In genomic region chr2:14774375-14774774, GRCm38 (mm10) we compare ENCODE assay signal across 17 mouse cellular contexts.
DNase-seq lines count a peak whose midpoint lies in the region; ATAC-seq and TF ChIP-seq lines count a peak whose summit lies in the region.
"Had no signal": no experiment of that assay in that cellular context is flagged by ENCODE, and none has a peak within 500 bp of the region (broad histone marks: within the 10 kb centered on the region; RNA-seq: fewer than 3 reads in every experiment).

No protein-coding gene starts in this region.

- no peak overlapping the region for H3K4me3 ChIP-seq in hindbrain, embryonic 14.5 days (replicated peaks; ENCODE audit: low read length)
- no peak overlapping the region for H3K4me3 ChIP-seq in hindbrain, embryonic 10.5 days
- H3K4me3 ChIP-seq in left cerebral cortex, adult 2 months, result no peak overlapping the region
- no peak overlapping the region for H3K4me3 ChIP-seq in midbrain, embryonic 15.5 days
- no peak overlapping the region for H3K4me3 ChIP-seq in midbrain, embryonic 16.5 days (ENCODE audit: low read depth, low read length)
- no peak overlapping the region for H3K4me3 ChIP-seq in intestine, embryonic 15.5 days (replicated peaks)
- H3K4me3 ChIP-seq: embryonic facial prominence, embryonic 10.5 days; heart, adult 2 months; heart, embryonic 15.5 days had no signal

- H3K9ac ChIP-seq in hindbrain, embryonic 14.5 days, result no peak overlapping the region
- no peak overlapping the region for H3K9ac ChIP-seq in midbrain, embryonic 15.5 days
- no peak overlapping the region for H3K9ac ChIP-seq in midbrain, embryonic 16.5 days (ENCODE audit: low read depth, low read length)
- no peak overlapping the region for H3K9ac ChIP-seq in intestine, embryonic 15.5 days
- H3K9ac ChIP-seq: heart, embryonic 15.5 days had no signal

- no peak for DNase-seq in hindbrain, embryonic 14.5 days (ENCODE audit: low spot score)
- DNase-seq in hindbrain, embryonic 10.5 days (ENCODE audit: low spot score), result no peak
- DNase-seq in left cerebral cortex, adult 2 months (ENCODE audit: extremely low spot score in 1 of 2, low spot score in 2 of 2), result no peak
- no peak for DNase-seq in left cerebral cortex, adult 8-10 months (ENCODE audit: low spot score in 2 of 2)
- DNase-seq in thymus, postnatal 10 days (ENCODE audit: low spot score in 2 of 2), result no peak
- DNase-seq: adrenal gland, adult 2 months; adrenal gland, postnatal 25 days; cerebellum, adult 18-20 months; gastrocnemius, postnatal 10 days; heart, adult 2 months; heart, postnatal 14 days had no signal

- no peak overlapping the region for H3K4me2 ChIP-seq in hindbrain, embryonic 14.5 days (replicated peaks)
- no peak overlapping the region for H3K4me2 ChIP-seq in midbrain, embryonic 15.5 days
- H3K4me2 ChIP-seq in midbrain, embryonic 16.5 days (ENCODE audit: low read length), result no peak overlapping the region
- H3K4me2 ChIP-seq in intestine, embryonic 15.5 days (replicated peaks), result no peak overlapping the region
- H3K4me2 ChIP-seq: heart, embryonic 11.5 days; heart, embryonic 15.5 days had no signal

- H3K27me3 ChIP-seq in hindbrain, embryonic 14.5 days (ENCODE audit: control insufficient read depth, insufficient read depth, low read length), result no peaks in the 10 kb centered on the region
- H3K27me3 ChIP-seq in hindbrain, embryonic 10.5 days (ENCODE audit: insufficient read depth, poor library complexity, severe bottlenecking), result no peaks in the 10 kb centered on the region
- H3K27me3 ChIP-seq in midbrain, embryonic 15.5 days (replicated peaks), result no peaks in the 10 kb centered on the region
- H3K27me3 ChIP-seq in midbrain, embryonic 16.5 days (ENCODE audit: control insufficient read depth, insufficient read depth, low read depth, low read length), result no peaks in the 10 kb centered on the region
- no peaks in the 10 kb centered on the region for H3K27me3 ChIP-seq in intestine, embryonic 15.5 days (replicated peaks)
- H3K27me3 ChIP-seq: heart, embryonic 15.5 days had no signal

- no peaks in the 10 kb centered on the region for H3K36me3 ChIP-seq in hindbrain, embryonic 14.5 days (replicated peaks; ENCODE audit: control insufficient read depth, insufficient read depth)
- H3K36me3 ChIP-seq in hindbrain, embryonic 10.5 days, result no peaks in the 10 kb centered on the region
- no peaks in the 10 kb centered on the region for H3K36me3 ChIP-seq in midbrain, embryonic 15.5 days (replicated peaks)
- no peaks in the 10 kb centered on the region for H3K36me3 ChIP-seq in midbrain, embryonic 16.5 days (ENCODE audit: control insufficient read depth, insufficient read depth, low read length)
- H3K36me3 ChIP-seq in intestine, embryonic 15.5 days, result no peaks in the 10 kb centered on the region
- H3K36me3 ChIP-seq: embryonic facial prominence, embryonic 10.5 days; heart, embryonic 15.5 days had no signal

- no peaks in the 10 kb centered on the region; the same call in 1 of the 2 replicates for H3K4me1 ChIP-seq in hindbrain, embryonic 14.5 days (replicated peaks; ENCODE audit: control insufficient read depth, insufficient read depth, low read length)
- H3K4me1 ChIP-seq in hindbrain, embryonic 10.5 days (replicated peaks), result no peaks in the 10 kb centered on the region
- H3K4me1 ChIP-seq in midbrain, embryonic 15.5 days, result peaks cover 8% of the 10 kb centered on the region; the same call in 1 of the 2 replicates
- H3K4me1 ChIP-seq in midbrain, embryonic 16.5 days (ENCODE audit: control insufficient read depth, insufficient read depth, low read length), result 0 out of 2 replicates have a peak, but pooled peaks cover 5% of the 10 kb centered on the region
- H3K4me1 ChIP-seq in intestine, embryonic 15.5 days (replicated peaks), result no peaks in the 10 kb centered on the region
- H3K4me1 ChIP-seq: embryonic facial prominence, embryonic 10.5 days; heart, embryonic 15.5 days had no signal

- WGBS in hindbrain, embryonic 14.5 days, result 56% methylated on average over 1 of the region's 1 CpGs
- 86% methylated on average over 1 of the region's 1 CpGs for WGBS in hindbrain, embryonic 10.5 days
- WGBS in midbrain, embryonic 15.5 days, result 32% methylated on average over 1 of the region's 1 CpGs
- WGBS in midbrain, embryonic 16.5 days, result 59% methylated on average over 1 of the region's 1 CpGs
- WGBS in intestine, embryonic 15.5 days, result 10% methylated on average over 1 of the region's 1 CpGs

- no peaks in the 10 kb centered on the region for H3K9me3 ChIP-seq in hindbrain, embryonic 14.5 days (ENCODE audit: control insufficient read depth, low read length)
- H3K9me3 ChIP-seq in hindbrain, embryonic 10.5 days, result no peaks in the 10 kb centered on the region
- no peaks in the 10 kb centered on the region for H3K9me3 ChIP-seq in midbrain, embryonic 15.5 days
- no peaks in the 10 kb centered on the region for H3K9me3 ChIP-seq in midbrain, embryonic 16.5 days (replicated peaks; ENCODE audit: control insufficient read depth, low read length, poor library complexity, severe bottlenecking)
- no peaks in the 10 kb centered on the region for H3K9me3 ChIP-seq in intestine, embryonic 15.5 days
- H3K9me3 ChIP-seq: embryonic facial prominence, embryonic 10.5 days; heart, embryonic 15.5 days had no signal

- no peak for ATAC-seq in hindbrain, embryonic 14.5 days (ENCODE audit: low FRiP score)
- peak; percentile 57 for ATAC-seq in midbrain, embryonic 15.5 days (replicated peaks)
- ATAC-seq in midbrain, embryonic 16.5 days, result peak; percentile 67
- no peak for ATAC-seq in intestine, embryonic 15.5 days

- peak overlapping the region; percentile 73 for H3K27ac ChIP-seq in hindbrain, embryonic 14.5 days
- H3K27ac ChIP-seq in hindbrain, embryonic 10.5 days, result no peak overlapping the region
- H3K27ac ChIP-seq in left cerebral cortex, adult 2 months, result peak overlapping the region; percentile 52; the same call in 1 of the 2 replicates
- H3K27ac ChIP-seq in midbrain, embryonic 15.5 days, result peak overlapping the region; percentile 75
- peak overlapping the region; percentile 70 for H3K27ac ChIP-seq in midbrain, embryonic 16.5 days (ENCODE audit: low read length)
- no peak overlapping the region for H3K27ac ChIP-seq in intestine, embryonic 15.5 days
- H3K27ac ChIP-seq: embryonic facial prominence, embryonic 10.5 days; heart, adult 2 months; heart, embryonic 15.5 days had no signal

- no peak; the same call in 1 of the 2 replicates for TF ChIP-seq CTCF in left cerebral cortex, adult 2 months (IDR thresholded peaks at IDR 0.05)

- intact Hi-C loops in left cerebral cortex, adult 2 months (cut with DNase I), result no loop called here

Comparison
In these comparisons a context has a peak if more than half of its experiments do, and no peak if none do; other contexts are left out.
1. H3K27ac ChIP-seq: peak in hindbrain, embryonic 14.5 days (single experiment), left cerebral cortex, adult 2 months (single experiment), midbrain, embryonic 15.5 days (single experiment) and midbrain, embryonic 16.5 days (single experiment); none in hindbrain, embryonic 10.5 days (single experiment) and intestine, embryonic 15.5 days (single experiment).
2. ATAC-seq: peak in midbrain, embryonic 15.5 days (single experiment) and midbrain, embryonic 16.5 days (single experiment); none in hindbrain, embryonic 14.5 days (single experiment) and intestine, embryonic 15.5 days (single experiment).